Mouse (Mus musculus) midbrain, embryonic 10.5 days (tissue): ENCODE measurements around the gene Tmbim1. TPM values are rescaled to one million over a fixed set of nuclear protein-coding genes. Genes with fewer than 3 reads are reported as not detected.

Experiments used
- DNase-seq: peaks from one replicate; pipeline ENCODE4 v3.0.0-alpha.2; 2017; ENCODE audit warnings: low spot score
- H3K27ac ChIP-seq: fragments of 300-500 bp; sonication (generic); replicated peaks from 2 replicates; pipeline ENCODE4 v1.5.1; 2016; ENCODE audit warnings: mild to moderate bottlenecking
- H3K27me3 ChIP-seq: fragments of 300-500 bp; sonication (generic); 2 replicates; pipeline ENCODE4 v1.6.1; 2016; ENCODE audit warnings: low read depth, mild to moderate bottlenecking; ENCODE audit not compliant: poor library complexity, severe bottlenecking
- H3K36me3 ChIP-seq: fragments of 300-500 bp; sonication (generic); 2 replicates; pipeline ENCODE4 v1.6.1; 2016; ENCODE audit warnings: mild to moderate bottlenecking, moderate library complexity
- H3K4me1 ChIP-seq: fragments of 300-500 bp; sonication (generic); 2 replicates; pipeline ENCODE4 v1.6.1; 2016
- H3K4me3 ChIP-seq: fragments of 300-500 bp; sonication (generic); 2 replicates; pipeline ENCODE4 v1.5.1; 2016; ENCODE audit warnings: mild to moderate bottlenecking, moderate library complexity
- H3K9me3 ChIP-seq: fragments of 300-500 bp; sonication (generic); replicated peaks from 2 replicates; pipeline ENCODE4 v1.6.1; 2016; ENCODE audit warnings: mild to moderate bottlenecking
- WGBS: fragments of 180-500 bp; shearing (Covaris S2); methylation state at CpG from one replicate; pipeline ENCODE4 v1.1.7; 2016; 5-methylcytosine and 5-hydroxymethylcytosine counted together
- polyA plus RNA-seq: library from polyadenylated mRNA; unstranded; fragments of >200 nt; fragmentation: Nextera tagmentation; extraction: Ambion mirVana; gene quantifications from 2 replicates; pipeline ENCODE4 v1.2.1, GENCODE M21; 2016

Gene Tmbim1
- polyA plus RNA-seq, 1 experiment from 2014 or later, result 8.6 TPM

- peaks cover 59% of the 10 kb centered on the region for H3K36me3 ChIP-seq
- 84% methylated on average over 2 of the region's 2 CpGs for WGBS
- DNase-seq, result no peak
Measured at GRCm38 (mm10) chr1:74245525-74245924, 59.9 kb downstream of the Tmbim1 start.

GRCm38 (mm10) chr1:74240832-74241231, 64.6 kb downstream of the Tmbim1 start:
- peaks cover 29% of the 10 kb centered on the region for H3K4me1 ChIP-seq
- no peaks in the 10 kb centered on the region for H3K9me3 ChIP-seq
- 95% methylated on average over 4 of the region's 4 CpGs for WGBS
- no peak overlapping the region for H3K4me3 ChIP-seq
- DNase-seq, result no peak
- H3K36me3 ChIP-seq, result peaks cover 16% of the 10 kb centered on the region
- H3K27ac ChIP-seq, result no peak overlapping the region
- no peaks in the 10 kb centered on the region for H3K27me3 ChIP-seq

More at GRCm38 (mm10) chr1:74245525-74245924, 59.9 kb downstream of the Tmbim1 start:
- no peaks in the 10 kb centered on the region; the same call in 1 of the 2 replicates for H3K4me1 ChIP-seq
- no peaks in the 10 kb centered on the region for H3K27me3 ChIP-seq
- no peak overlapping the region for H3K27ac ChIP-seq
- no peaks in the 10 kb centered on the region for H3K9me3 ChIP-seq
- H3K4me3 ChIP-seq, result no peak overlapping the region

GRCm38 (mm10) chr1:74240311-74240710, 65.1 kb downstream of the Tmbim1 start:
- H3K4me3 ChIP-seq, result no peak overlapping the region
- peaks cover 29% of the 10 kb centered on the region for H3K4me1 ChIP-seq
- no peak overlapping the region for H3K27ac ChIP-seq
- peaks cover 15% of the 10 kb centered on the region; the same call in 1 of the 2 replicates for H3K36me3 ChIP-seq
- no peaks in the 10 kb centered on the region for H3K9me3 ChIP-seq
- H3K27me3 ChIP-seq, result no peaks in the 10 kb centered on the region
- no peak for DNase-seq
- 89% methylated on average over 6 of the region's 6 CpGs for WGBS

DNA sequence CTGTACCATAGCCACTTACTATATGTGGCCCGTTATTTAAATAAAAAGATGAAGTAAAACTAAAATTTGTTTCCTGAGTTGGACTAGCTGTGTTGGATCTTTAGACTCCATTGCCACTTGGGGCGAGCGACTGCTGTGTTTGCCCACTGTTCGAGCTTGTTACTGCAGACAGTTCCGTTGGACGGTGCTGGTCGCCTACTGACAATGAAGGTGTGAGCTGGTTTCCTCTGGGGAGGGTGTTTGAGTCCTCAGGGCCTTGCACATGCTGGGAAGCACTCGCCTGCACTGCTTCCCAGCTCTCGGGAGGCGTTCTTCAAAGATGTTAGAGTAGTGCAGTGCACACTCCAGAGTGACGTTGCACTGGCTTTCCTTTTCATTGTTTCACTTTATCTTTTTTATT, 65.8 kb downstream of the Tmbim1 start:
- H3K27ac ChIP-seq, result no peak overlapping the region
- H3K36me3 ChIP-seq, result peaks cover 15% of the 10 kb centered on the region; the same call in 1 of the 2 replicates
- H3K9me3 ChIP-seq, result no peaks in the 10 kb centered on the region
- H3K27me3 ChIP-seq, result no peaks in the 10 kb centered on the region
- 75% methylated on average over 11 of the region's 11 CpGs for WGBS
- DNase-seq, result no peak
- H3K4me1 ChIP-seq, result peaks cover 29% of the 10 kb centered on the region
- peak overlapping the region; percentile 14; the same call in 1 of the 2 replicates for H3K4me3 ChIP-seq

GRCm38 (mm10) chr1:74239162-74239561, 66.3 kb downstream of the Tmbim1 start:
- H3K4me3 ChIP-seq, result peak overlapping the region; percentile 14; the same call in 1 of the 2 replicates
- H3K27me3 ChIP-seq, result no peaks in the 10 kb centered on the region
- 79% methylated on average over 7 of the region's 7 CpGs for WGBS
- peaks cover 15% of the 10 kb centered on the region; the same call in 1 of the 2 replicates for H3K36me3 ChIP-seq
- no peaks in the 10 kb centered on the region for H3K9me3 ChIP-seq
- DNase-seq, result no peak
- H3K4me1 ChIP-seq, result peaks cover 29% of the 10 kb centered on the region
- H3K27ac ChIP-seq, result no peak overlapping the region

Other genes starting within 250 kb of the Tmbim1 start
- gene Tns1, start 181.2 kb downstream of the Tmbim1 start, polyA plus RNA-seq, result 10.3 and 13.4 TPM in 2 replicates
- 0.29 and 0.51 TPM in 2 replicates for gene Rufy4, start 180.1 kb downstream of the Tmbim1 start, polyA plus RNA-seq
- 0.07 TPM in 1 of 2 replicates, not detected in the other for gene Cxcr2, start 151.6 kb downstream of the Tmbim1 start, polyA plus RNA-seq
- gene Cxcr1, start 111.0 kb downstream of the Tmbim1 start, polyA plus RNA-seq, result not detected in 2 replicates
- 353 and 368 TPM in 2 replicates for gene Arpc2, start 69.5 kb downstream of the Tmbim1 start, polyA plus RNA-seq
- gene Gpbar1, start 27.1 kb downstream of the Tmbim1 start, polyA plus RNA-seq, result 0.25 TPM in 2 replicates
- gene Aamp, start 20.9 kb downstream of the Tmbim1 start, polyA plus RNA-seq, result 241 and 246 TPM in 2 replicates
- gene Pnkd, start 20.7 kb downstream of the Tmbim1 start, polyA plus RNA-seq, result 99.5 and 107 TPM in 2 replicates
- gene Catip, start 56.5 kb upstream of the Tmbim1 start, polyA plus RNA-seq, result 0.12 and 0.22 TPM in 2 replicates
- gene Slc11a1, start 69.6 kb upstream of the Tmbim1 start, polyA plus RNA-seq, result 1.4 and 2.2 TPM in 2 replicates
- gene Ctdsp1, start 85.9 kb upstream of the Tmbim1 start, polyA plus RNA-seq, result 31.8 and 34.4 TPM in 2 replicates
- gene Vil1, start 103.8 kb upstream of the Tmbim1 start, polyA plus RNA-seq, result 0.15 and 0.25 TPM in 2 replicates
- 103 and 104 TPM in 2 replicates for gene Cnot9, start 200.4 kb upstream of the Tmbim1 start, polyA plus RNA-seq
- 2.0 and 2.8 TPM in 2 replicates for gene Plcd4, start 237.3 kb upstream of the Tmbim1 start, polyA plus RNA-seq
- 50.1 and 51.5 TPM in 2 replicates for gene Usp37, start 238.7 kb upstream of the Tmbim1 start, polyA plus RNA-seq